Mouse (Mus musculus): ENCODE results near the gene Dapk1. TPM values are rescaled to one million over a fixed set of nuclear protein-coding genes. Genes with fewer than 3 reads are reported as not detected.

Dapk1 gene
- polyA plus RNA-seq, 1 experiment from 2014 or later: 14.8 TPM

DNA sequence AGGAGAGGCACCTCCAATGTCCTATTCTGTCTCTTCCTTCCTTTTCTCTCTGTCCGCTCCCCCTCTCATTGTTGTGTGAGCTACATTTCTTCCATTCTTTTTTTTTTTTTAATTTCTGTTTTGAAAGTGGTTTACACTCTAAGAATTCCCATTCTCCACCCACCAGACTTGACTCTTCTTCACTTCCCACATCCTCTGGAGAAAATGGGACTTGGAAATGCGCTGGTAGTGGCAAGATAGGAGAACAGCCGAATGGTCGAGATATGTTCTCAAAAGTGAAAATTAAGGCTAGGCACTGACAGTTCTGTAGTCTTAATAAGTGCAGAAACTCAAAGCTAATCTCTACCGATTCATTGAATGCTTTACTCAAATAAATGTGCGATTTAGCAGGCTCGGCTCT lies 38.7 kb downstream of the Dapk1 start:
- H3K27ac ChIP-seq (replicated peaks; ENCODE audit: low read depth, low read length): no peak overlapping the region
- no peak for DNase-seq (ENCODE audit: low spot score)
- no peaks in the 10 kb centered on the region for H3K4me1 ChIP-seq (ENCODE audit: control insufficient read depth, insufficient read depth, low read length)
- H3K4me3 ChIP-seq (ENCODE audit: low read depth, low read length): no peak overlapping the region
- no peak for ATAC-seq (ENCODE audit: insufficient number of reproducible peaks, low FRiP score, low TSS enrichment, low read depth)
- no peak overlapping the region for H3K4me2 ChIP-seq (ENCODE audit: low read depth, severe bottlenecking)
- H3K9me3 ChIP-seq (ENCODE audit: control insufficient read depth, low read length): no peaks in the 10 kb centered on the region
- WGBS: 89% methylated on average over 7 of the region's 7 CpGs
- no peaks in the 10 kb centered on the region for H3K27me3 ChIP-seq (ENCODE audit: control insufficient read depth, insufficient read depth, low read length)
- H3K9ac ChIP-seq (ENCODE audit: low read length): no peak overlapping the region
- H3K36me3 ChIP-seq (ENCODE audit: control insufficient read depth, insufficient read depth, low read length): no peaks in the 10 kb centered on the region

DNA sequence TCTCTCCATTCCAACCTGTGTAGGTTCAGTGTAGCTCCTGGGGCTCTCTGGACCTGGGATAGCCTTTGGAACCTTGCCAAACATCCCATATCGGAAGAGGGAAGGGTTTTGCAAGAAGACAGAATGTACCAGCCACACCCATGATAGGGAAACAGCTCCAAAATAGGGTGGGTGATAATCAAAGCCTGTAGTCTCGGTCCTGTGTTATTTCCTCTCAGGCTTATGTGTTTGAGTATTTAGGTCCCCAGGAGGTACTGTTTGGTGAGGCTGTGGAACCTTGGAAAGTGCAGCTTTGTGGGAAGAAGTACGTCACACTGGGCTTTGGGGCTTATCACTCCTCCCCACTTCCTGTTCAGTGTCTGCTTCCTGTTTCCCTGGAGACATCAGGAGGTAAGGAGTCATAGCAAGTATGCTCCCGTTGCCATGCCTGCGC lies 42.7 kb downstream of the Dapk1 start:
- no peak for ATAC-seq (ENCODE audit: insufficient number of reproducible peaks, low FRiP score, low TSS enrichment, low read depth)
- Histone ChIP-seq H3K27ac (replicated peaks; ENCODE audit: low read depth, low read length) (no peak overlapping the region), H3K27me3 (ENCODE audit: control insufficient read depth, insufficient read depth, low read length) (no peaks in the 10 kb centered on the region), H3K4me2 (ENCODE audit: low read depth, severe bottlenecking) (no peak overlapping the region), H3K36me3 (ENCODE audit: control insufficient read depth, insufficient read depth, low read length) (no peaks in the 10 kb centered on the region), H3K9ac (ENCODE audit: low read length) (no peak overlapping the region), H3K9me3 (ENCODE audit: control insufficient read depth, low read length) (no peaks in the 10 kb centered on the region), H3K4me1 (ENCODE audit: control insufficient read depth, insufficient read depth, low read length) (no peaks in the 10 kb centered on the region), H3K4me3 (ENCODE audit: low read depth, low read length) (no peak overlapping the region)
- WGBS: 91% methylated on average over 5 of the region's 5 CpGs
- no peak for DNase-seq (ENCODE audit: low spot score)

DNA sequence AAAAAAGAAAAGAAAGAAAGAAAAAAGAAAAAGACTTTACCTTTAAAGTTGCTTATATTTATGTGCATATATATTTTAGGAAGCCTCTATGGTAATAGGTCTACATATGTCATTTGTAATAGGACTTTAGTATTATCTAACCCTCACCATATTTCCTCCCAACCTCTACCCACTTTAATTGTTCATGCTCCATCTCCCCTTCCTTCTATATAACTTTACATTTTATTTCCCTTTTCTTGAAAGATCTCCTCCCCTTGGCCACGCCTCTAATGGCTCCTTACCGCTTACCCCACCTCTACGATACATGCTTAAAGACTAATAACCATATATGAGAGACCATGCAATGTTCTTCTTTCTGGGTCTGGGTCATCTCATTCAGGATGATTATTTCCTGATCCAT lies 45.0 kb downstream of the Dapk1 start:
- 98% methylated on average over 3 of the region's 3 CpGs for WGBS
- no peak overlapping the region for H3K27ac ChIP-seq (replicated peaks; ENCODE audit: low read depth, low read length)
- H3K4me1 ChIP-seq (ENCODE audit: control insufficient read depth, insufficient read depth, low read length): no peaks in the 10 kb centered on the region
- no peak overlapping the region for H3K4me3 ChIP-seq (ENCODE audit: low read depth, low read length)
- H3K4me2 ChIP-seq (ENCODE audit: low read depth, severe bottlenecking): no peak overlapping the region
- ATAC-seq (ENCODE audit: insufficient number of reproducible peaks, low FRiP score, low TSS enrichment, low read depth) (no peak), DNase-seq (ENCODE audit: low spot score) (no peak)
- no peaks in the 10 kb centered on the region for H3K9me3 ChIP-seq (ENCODE audit: control insufficient read depth, low read length)
- no peaks in the 10 kb centered on the region for H3K27me3 ChIP-seq (ENCODE audit: control insufficient read depth, insufficient read depth, low read length)
- H3K36me3 ChIP-seq (ENCODE audit: control insufficient read depth, insufficient read depth, low read length): no peaks in the 10 kb centered on the region
- no peak overlapping the region for H3K9ac ChIP-seq (ENCODE audit: low read length)

DNA sequence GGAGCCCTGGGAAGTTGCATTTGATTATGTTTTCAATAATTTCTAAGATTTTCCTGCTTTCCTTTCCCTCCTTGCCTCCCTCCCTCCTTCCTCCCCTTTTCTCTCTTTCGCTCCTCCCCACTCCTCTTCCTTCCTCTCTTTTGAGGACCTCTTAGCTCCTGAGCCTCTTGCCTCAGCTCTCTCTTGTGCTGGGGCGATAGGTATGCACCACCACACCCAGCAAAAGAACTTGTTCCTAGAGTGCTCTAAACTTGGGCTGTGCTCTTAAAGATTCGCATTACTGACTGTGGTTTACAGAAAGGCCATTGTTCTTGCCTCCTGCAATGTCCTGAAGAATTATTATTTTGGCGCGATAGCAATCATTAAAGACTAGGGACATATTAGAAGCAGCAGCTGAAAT lies 46.6 kb downstream of the Dapk1 start:
- no peaks in the 10 kb centered on the region for H3K36me3 ChIP-seq (ENCODE audit: control insufficient read depth, insufficient read depth, low read length)
- no peaks in the 10 kb centered on the region for H3K9me3 ChIP-seq (ENCODE audit: control insufficient read depth, low read length)
- ATAC-seq (ENCODE audit: insufficient number of reproducible peaks, low FRiP score, low TSS enrichment, low read depth) (no peak), DNase-seq (ENCODE audit: low spot score) (no peak)
- H3K27ac ChIP-seq (replicated peaks; ENCODE audit: low read depth, low read length): no peak overlapping the region
- no peaks in the 10 kb centered on the region for H3K27me3 ChIP-seq (ENCODE audit: control insufficient read depth, insufficient read depth, low read length)
- no peak overlapping the region for H3K9ac ChIP-seq (ENCODE audit: low read length)
- no peaks in the 10 kb centered on the region for H3K4me1 ChIP-seq (ENCODE audit: control insufficient read depth, insufficient read depth, low read length)
- no peak overlapping the region for H3K4me3 ChIP-seq (ENCODE audit: low read depth, low read length)
- WGBS: 94% methylated on average over 5 of the region's 5 CpGs
- no peak overlapping the region for H3K4me2 ChIP-seq (ENCODE audit: low read depth, severe bottlenecking)

DNA sequence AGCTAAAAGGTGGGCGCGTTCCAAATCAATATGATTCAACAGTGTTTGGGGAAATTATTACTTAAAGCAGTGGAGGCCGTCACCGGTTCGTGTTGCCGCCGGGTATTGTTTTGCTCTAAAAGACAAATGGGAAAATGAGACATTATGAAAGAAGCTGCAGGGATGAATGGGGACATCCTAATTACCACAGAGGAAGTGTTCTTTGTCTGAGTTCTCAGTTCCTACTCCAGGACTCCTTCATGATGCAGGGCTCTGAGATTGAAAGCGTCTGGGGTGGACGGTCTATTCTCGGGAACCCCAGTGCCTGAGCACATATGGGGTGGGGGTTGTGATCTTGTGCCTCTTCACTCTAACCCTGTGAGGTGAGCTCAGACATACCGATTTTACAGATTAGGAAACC lies 48.3 kb downstream of the Dapk1 start:
- H3K36me3 ChIP-seq (ENCODE audit: control insufficient read depth, insufficient read depth, low read length): no peaks in the 10 kb centered on the region
- no peak overlapping the region for H3K27ac ChIP-seq (replicated peaks; ENCODE audit: low read depth, low read length)
- no peaks in the 10 kb centered on the region for H3K27me3 ChIP-seq (ENCODE audit: control insufficient read depth, insufficient read depth, low read length)
- H3K4me2 ChIP-seq (ENCODE audit: low read depth, severe bottlenecking): no peak overlapping the region
- H3K4me3 ChIP-seq (ENCODE audit: low read depth, low read length): no peak overlapping the region
- ATAC-seq (ENCODE audit: insufficient number of reproducible peaks, low FRiP score, low TSS enrichment, low read depth) (no peak), DNase-seq (ENCODE audit: low spot score) (no peak)
- no peaks in the 10 kb centered on the region for H3K9me3 ChIP-seq (ENCODE audit: control insufficient read depth, low read length)
- H3K9ac ChIP-seq (ENCODE audit: low read length): no peak overlapping the region
- WGBS: 95% methylated on average over 11 of the region's 11 CpGs
- H3K4me1 ChIP-seq (ENCODE audit: control insufficient read depth, insufficient read depth, low read length): no peaks in the 10 kb centered on the region

DNA sequence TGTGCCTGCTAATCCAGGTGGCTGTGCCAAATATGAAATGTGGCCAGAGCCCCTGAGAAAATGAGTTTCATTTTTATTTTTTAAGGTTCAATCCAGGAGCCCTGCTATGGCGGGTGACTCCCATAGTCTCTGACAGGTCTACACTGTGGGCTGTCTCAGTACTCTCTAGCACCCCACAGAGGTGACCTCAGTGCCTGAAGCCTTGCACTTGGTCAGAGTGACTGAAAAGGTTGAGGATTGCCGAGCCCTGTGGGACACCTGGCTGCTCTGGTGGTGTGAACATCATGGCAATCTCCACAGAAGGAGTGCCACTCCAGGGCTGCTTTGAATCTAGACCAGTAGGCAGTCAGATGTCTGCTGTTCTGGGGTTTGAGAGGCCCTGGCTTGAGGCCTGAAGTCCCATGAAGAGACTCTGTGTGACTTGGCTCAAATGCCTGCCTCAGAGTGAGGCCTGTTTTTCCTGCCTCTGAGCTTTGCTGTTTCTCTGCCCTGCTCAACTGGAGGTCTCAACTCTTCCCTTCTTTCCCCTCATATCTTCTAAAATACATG lies 52.3 kb downstream of the Dapk1 start:
- H3K4me2 ChIP-seq (ENCODE audit: low read depth, severe bottlenecking): no peak overlapping the region
- H3K4me1 ChIP-seq (ENCODE audit: control insufficient read depth, insufficient read depth, low read length): no peaks in the 10 kb centered on the region
- no peak overlapping the region for H3K4me3 ChIP-seq (ENCODE audit: low read depth, low read length)
- H3K27me3 ChIP-seq (ENCODE audit: control insufficient read depth, insufficient read depth, low read length): no peaks in the 10 kb centered on the region
- ATAC-seq (ENCODE audit: insufficient number of reproducible peaks, low FRiP score, low TSS enrichment, low read depth): no peak
- H3K9ac ChIP-seq (ENCODE audit: low read length): no peak overlapping the region
- no peaks in the 10 kb centered on the region for H3K9me3 ChIP-seq (ENCODE audit: control insufficient read depth, low read length)
- no peaks in the 10 kb centered on the region for H3K36me3 ChIP-seq (ENCODE audit: control insufficient read depth, insufficient read depth, low read length)
- H3K27ac ChIP-seq (replicated peaks; ENCODE audit: low read depth, low read length): no peak overlapping the region
- 89% methylated on average over 2 of the region's 2 CpGs for WGBS
- DNase-seq (ENCODE audit: low spot score): no peak

DNA sequence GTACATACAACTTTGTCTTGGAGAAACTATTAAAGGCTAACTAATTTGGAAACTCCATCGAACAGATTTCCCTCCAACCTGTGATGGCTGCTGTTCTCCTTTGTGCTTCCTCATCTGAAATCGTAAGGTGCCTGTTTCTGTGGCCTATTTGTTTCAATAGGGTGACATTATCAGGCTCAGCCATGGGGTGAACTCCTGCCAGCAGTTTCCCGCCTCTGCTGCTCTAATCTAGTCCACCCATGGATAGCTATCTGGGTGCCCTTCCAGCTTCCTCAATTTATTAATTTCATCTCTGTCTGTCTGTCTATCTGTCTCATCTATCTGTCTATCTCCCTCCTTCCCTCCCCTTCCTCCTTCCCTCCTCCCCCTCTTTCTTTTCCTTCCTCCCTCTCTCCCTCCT lies 53.5 kb downstream of the Dapk1 start:
- Histone ChIP-seq H3K9ac (ENCODE audit: low read length) (no peak overlapping the region), H3K4me3 (ENCODE audit: low read depth, low read length) (no peak overlapping the region), H3K4me2 (ENCODE audit: low read depth, severe bottlenecking) (no peak overlapping the region), H3K27me3 (ENCODE audit: control insufficient read depth, insufficient read depth, low read length) (no peaks in the 10 kb centered on the region), H3K36me3 (ENCODE audit: control insufficient read depth, insufficient read depth, low read length) (no peaks in the 10 kb centered on the region), H3K27ac (replicated peaks; ENCODE audit: low read depth, low read length) (no peak overlapping the region), H3K9me3 (ENCODE audit: control insufficient read depth, low read length) (no peaks in the 10 kb centered on the region), H3K4me1 (ENCODE audit: control insufficient read depth, insufficient read depth, low read length) (0 out of 2 replicates have a peak, but pooled peaks cover 2% of the 10 kb centered on the region)
- no peak for DNase-seq (ENCODE audit: low spot score)
- 92% methylated on average over 3 of the region's 3 CpGs for WGBS
- ATAC-seq (ENCODE audit: insufficient number of reproducible peaks, low FRiP score, low TSS enrichment, low read depth): no peak

DNA sequence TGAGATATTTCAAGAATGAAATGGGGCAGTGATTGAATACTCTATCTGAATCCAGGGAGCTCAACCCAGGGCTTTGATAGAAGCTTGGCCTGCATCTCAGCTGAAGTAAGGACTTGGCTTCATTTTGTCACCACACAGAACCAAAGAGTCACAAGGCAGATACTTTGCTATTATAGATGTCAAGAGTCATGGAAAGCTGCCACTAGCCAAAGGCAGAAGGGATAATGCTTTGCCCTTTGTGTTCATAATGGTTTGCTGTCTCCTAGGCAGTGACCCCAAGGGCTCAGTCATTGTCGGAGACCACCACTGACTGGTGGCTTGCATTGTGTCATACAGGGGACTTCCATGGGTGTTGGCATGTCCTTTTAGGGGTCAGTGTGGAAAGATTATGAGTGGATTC lies 57.9 kb downstream of the Dapk1 start:
- Histone ChIP-seq H3K27ac (replicated peaks; ENCODE audit: low read depth, low read length) (no peak overlapping the region), H3K4me1 (ENCODE audit: control insufficient read depth, insufficient read depth, low read length) (0 out of 2 replicates have a peak, but pooled peaks cover 3% of the 10 kb centered on the region), H3K9ac (ENCODE audit: low read length) (no peak overlapping the region), H3K4me2 (ENCODE audit: low read depth, severe bottlenecking) (no peak overlapping the region), H3K36me3 (ENCODE audit: control insufficient read depth, insufficient read depth, low read length) (no peaks in the 10 kb centered on the region), H3K9me3 (ENCODE audit: control insufficient read depth, low read length) (no peaks in the 10 kb centered on the region), H3K27me3 (ENCODE audit: control insufficient read depth, insufficient read depth, low read length) (no peaks in the 10 kb centered on the region), H3K4me3 (ENCODE audit: low read depth, low read length) (no peak overlapping the region)
- ATAC-seq (ENCODE audit: insufficient number of reproducible peaks, low FRiP score, low TSS enrichment, low read depth) (no peak), DNase-seq (ENCODE audit: low spot score) (no peak)
- WGBS: 92% methylated on average over 1 of the region's 1 CpGs

DNA sequence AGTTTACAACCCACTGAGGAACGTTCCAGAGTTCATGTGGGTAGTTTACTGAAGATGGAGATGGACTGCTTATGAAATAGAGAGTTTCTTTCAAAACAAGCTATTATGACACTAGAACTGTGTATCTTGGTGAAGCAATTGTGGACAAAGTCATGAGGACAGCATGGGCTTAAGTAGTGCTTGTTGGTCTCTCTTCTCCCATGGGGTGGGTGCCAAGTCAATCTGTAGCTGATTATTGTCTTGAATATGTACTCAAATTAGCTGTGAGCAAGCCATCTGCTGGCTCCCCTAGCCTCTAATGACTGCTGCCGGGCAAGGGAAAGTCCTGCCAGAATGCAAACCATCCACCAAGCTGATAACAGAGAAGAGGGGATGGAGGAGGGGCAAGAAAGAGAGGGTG lies 58.3 kb downstream of the Dapk1 start:
- no peak overlapping the region for H3K9ac ChIP-seq (ENCODE audit: low read length)
- no peak overlapping the region for H3K4me3 ChIP-seq (ENCODE audit: low read depth, low read length)
- DNase-seq (ENCODE audit: low spot score): no peak
- no peak for ATAC-seq (ENCODE audit: insufficient number of reproducible peaks, low FRiP score, low TSS enrichment, low read depth)
- no peak overlapping the region for H3K27ac ChIP-seq (replicated peaks; ENCODE audit: low read depth, low read length)
- H3K9me3 ChIP-seq (ENCODE audit: control insufficient read depth, low read length): no peaks in the 10 kb centered on the region
- WGBS: 50% methylated on average over 2 of the region's 2 CpGs
- H3K4me2 ChIP-seq (ENCODE audit: low read depth, severe bottlenecking): no peak overlapping the region
- no peaks in the 10 kb centered on the region for H3K27me3 ChIP-seq (ENCODE audit: control insufficient read depth, insufficient read depth, low read length)
- H3K4me1 ChIP-seq (ENCODE audit: control insufficient read depth, insufficient read depth, low read length): 0 out of 2 replicates have a peak, but pooled peaks cover 3% of the 10 kb centered on the region
- H3K36me3 ChIP-seq (ENCODE audit: control insufficient read depth, insufficient read depth, low read length): no peaks in the 10 kb centered on the region

All from limb, embryonic 11.5 days (tissue).